Mouse (Mus musculus) thymus, adult 2 months (tissue): Measurements from ENCODE around the gene Gsap. TPM values are rescaled to one million over a fixed set of nuclear protein-coding genes. Genes with fewer than 3 reads are reported as not detected.

ENCODE experiments used
- DNase-seq: peaks from one replicate; pipeline ENCODE4 v3.0.0; 2021
- H3K27ac ChIP-seq: fragments of 200-500 bp; 2 replicates; pipeline ENCODE4 v1.5.1; 2012; ENCODE audit warnings: low read length, control low read depth; ENCODE audit not compliant: control insufficient read depth, insufficient read depth
- H3K27me3 ChIP-seq: fragments of 200-500 bp; 2 replicates; pipeline ENCODE4 v1.6.1; 2012; ENCODE audit warnings: mild to moderate bottlenecking, low read length, moderate library complexity, mixed read lengths; ENCODE audit not compliant: control insufficient read depth, insufficient read depth
- H3K36me3 ChIP-seq: fragments of 200-500 bp; 2 replicates; pipeline ENCODE4 v1.6.1; 2012; ENCODE audit warnings: mild to moderate bottlenecking, low read length, moderate library complexity; ENCODE audit not compliant: control insufficient read depth, insufficient read depth
- H3K4me1 ChIP-seq: fragments of 200-500 bp; replicated peaks from 2 replicates; pipeline ENCODE4 v1.6.1; 2012; ENCODE audit warnings: low read length; ENCODE audit not compliant: control insufficient read depth, insufficient read depth
- H3K4me3 ChIP-seq: fragments of 200-500 bp; 2 replicates; pipeline ENCODE4 v1.5.1; 2012; ENCODE audit warnings: mild to moderate bottlenecking, low read length, control low read depth, moderate library complexity; ENCODE audit not compliant: control insufficient read depth, insufficient read depth
- CTCF ChIP-seq: fragments of 200-500 bp; IDR thresholded peaks from 2 replicates; pipeline ENCODE4 v1.5.1; 2012; ENCODE audit warnings: mild to moderate bottlenecking, control low read depth, low read length, moderate library complexity, borderline replicate concordance; ENCODE audit not compliant: control insufficient read depth, poor library complexity, insufficient read depth; ENCODE audit errors: extremely low read depth
- POLR2A ChIP-seq: fragments of 200-500 bp; IDR thresholded peaks from 2 replicates; pipeline ENCODE4 v1.6.1; 2012; ENCODE audit warnings: mild to moderate bottlenecking, low read length, control low read depth, moderate library complexity; ENCODE audit not compliant: control insufficient read depth, poor library complexity, insufficient read depth; ENCODE audit errors: extremely low read depth
- WGBS: fragments of 180-500 bp; shearing (Covaris S2); methylation state at CpG from one replicate; pipeline ENCODE4 v1.1.7; 2018; 5-methylcytosine and 5-hydroxymethylcytosine counted together
- polyA plus RNA-seq: library from polyadenylated mRNA; depleted of rRNA; stranded (reverse); fragments of >200 nt; gene quantifications from 2 replicates; pipeline ENCODE4 v1.2.3, GENCODE M21; 2012

The Gsap gene
- polyA plus RNA-seq, 1 experiment, result 4.3 TPM

DNA sequence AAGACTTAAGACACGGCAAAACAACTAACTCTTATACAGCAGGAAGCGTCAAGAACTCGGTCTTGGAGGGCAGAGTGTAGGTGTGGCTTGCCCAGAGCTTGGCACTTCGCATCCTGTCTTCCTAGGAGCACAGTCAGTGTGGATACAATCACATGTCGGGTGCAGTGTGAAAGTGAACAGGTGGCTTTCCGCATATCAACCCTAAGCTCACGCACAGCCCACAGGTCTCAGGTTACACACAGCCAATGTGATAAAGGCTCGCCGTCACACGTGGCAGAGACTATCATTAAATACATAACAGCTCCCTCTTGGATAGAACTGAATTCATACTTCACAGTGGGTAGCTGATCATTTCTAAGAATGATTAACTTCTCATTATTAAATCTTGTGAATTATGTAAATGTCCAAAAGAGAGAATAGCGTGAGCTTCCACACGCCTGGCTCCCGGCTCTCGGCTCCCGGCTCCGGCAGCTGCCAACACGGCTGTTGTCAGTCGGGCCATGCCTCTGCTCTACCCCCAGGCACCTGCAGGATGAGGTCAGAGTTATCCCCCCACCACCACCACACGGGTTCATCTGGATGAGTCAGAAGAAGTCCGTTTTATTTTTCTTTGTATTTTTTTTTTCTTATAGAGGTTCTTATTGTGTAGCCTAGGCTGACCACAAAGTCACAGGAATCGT lies 113.2 kb downstream of the Gsap start:
- no peak for DNase-seq
- no peak overlapping the region for H3K4me3 ChIP-seq
- TF ChIP-seq CTCF, result no peak
- no peak for TF ChIP-seq POLR2A
- 84% methylated on average over 21 of the region's 21 CpGs for WGBS
- H3K36me3 ChIP-seq, result no peaks in the 10 kb centered on the region
- H3K4me1 ChIP-seq, result no peaks in the 10 kb centered on the region; the same call in 1 of the 2 replicates
- H3K27me3 ChIP-seq, result no peaks in the 10 kb centered on the region
- H3K27ac ChIP-seq, result no peak overlapping the region

DNA sequence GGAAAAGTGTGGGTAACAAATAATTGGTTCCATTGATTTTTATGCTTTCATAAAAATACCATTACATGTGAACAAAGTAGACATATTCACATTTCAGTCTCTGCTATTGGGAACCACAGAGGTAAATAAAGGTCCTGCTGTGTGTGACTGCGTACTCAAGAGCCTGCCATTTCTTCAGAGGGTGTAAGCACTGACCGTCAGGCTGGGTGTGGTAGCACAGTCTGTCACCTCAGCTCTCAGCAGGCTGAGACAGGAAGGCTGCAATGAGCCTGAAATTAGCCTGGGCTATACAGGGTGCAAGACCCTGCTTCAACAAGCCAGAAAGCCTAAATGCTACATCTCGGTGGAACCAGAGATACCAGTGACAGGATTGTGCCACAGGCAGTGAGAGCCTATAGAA lies 114.0 kb downstream of the Gsap start:
- Histone ChIP-seq H3K27ac (no peak overlapping the region), H3K4me3 (no peak overlapping the region), H3K4me1 (no peaks in the 10 kb centered on the region; the same call in 1 of the 2 replicates), H3K36me3 (no peaks in the 10 kb centered on the region), H3K27me3 (no peaks in the 10 kb centered on the region)
- TF ChIP-seq CTCF (no peak), POLR2A (no peak)
- 98% methylated on average over 3 of the region's 3 CpGs for WGBS
- no peak for DNase-seq

DNA sequence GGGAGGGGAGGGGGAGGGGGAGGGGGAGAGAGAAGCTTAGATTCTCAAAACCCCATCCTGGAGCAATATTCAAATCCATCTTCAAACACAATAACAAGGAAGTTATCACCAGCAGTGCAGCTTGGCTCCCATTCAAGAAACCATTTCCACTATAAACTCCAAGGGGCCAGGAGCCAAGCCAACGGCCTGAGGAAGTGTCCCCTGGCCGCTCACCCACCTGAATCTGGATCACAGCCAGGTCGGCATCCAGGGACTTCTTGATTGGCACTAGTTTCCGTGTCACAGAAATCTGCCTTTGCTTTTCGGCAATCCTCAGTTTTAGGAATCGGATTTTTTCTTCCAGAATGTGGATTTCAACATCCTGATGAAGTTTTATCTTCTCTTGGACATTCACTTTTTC lies 115.0 kb downstream of the Gsap start:
- no peaks in the 10 kb centered on the region for H3K36me3 ChIP-seq
- WGBS, result 92% methylated on average over 6 of the region's 6 CpGs
- no peaks in the 10 kb centered on the region for H3K27me3 ChIP-seq
- no peaks in the 10 kb centered on the region; the same call in 1 of the 2 replicates for H3K4me1 ChIP-seq
- H3K27ac ChIP-seq, result no peak overlapping the region
- TF ChIP-seq CTCF (no peak), POLR2A (no peak)
- no peak for DNase-seq
- H3K4me3 ChIP-seq, result no peak overlapping the region

DNA sequence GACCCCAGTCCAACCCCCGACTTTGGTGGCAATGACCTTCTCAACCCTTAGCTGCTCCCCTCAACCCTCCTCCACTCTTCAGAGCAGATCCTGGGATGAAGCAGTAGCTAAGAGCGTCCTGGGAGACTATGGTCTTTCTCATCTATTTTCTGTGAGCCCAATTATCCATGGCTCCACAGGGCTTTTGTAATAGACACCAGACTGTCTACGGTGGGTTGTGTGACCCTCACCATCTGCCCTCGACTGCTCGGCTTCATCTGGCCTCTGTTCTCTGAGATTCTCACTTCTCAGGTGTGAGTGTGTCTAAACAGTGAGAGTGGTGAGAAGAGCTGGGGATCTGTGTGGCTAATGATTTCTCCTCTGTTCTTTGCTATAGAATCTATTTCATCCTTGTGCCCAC lies 121.1 kb downstream of the Gsap start:
- no peak for DNase-seq
- no peak overlapping the region for H3K27ac ChIP-seq
- TF ChIP-seq POLR2A, result no peak
- no peak for TF ChIP-seq CTCF
- no peaks in the 10 kb centered on the region for H3K36me3 ChIP-seq
- no peak overlapping the region for H3K4me3 ChIP-seq
- 0 out of 2 replicates have a peak, but pooled peaks cover 2% of the 10 kb centered on the region for H3K4me1 ChIP-seq
- WGBS, result 96% methylated on average over 5 of the region's 5 CpGs
- H3K27me3 ChIP-seq, result no peaks in the 10 kb centered on the region

- no peaks in the 10 kb centered on the region for H3K27me3 ChIP-seq
- TF ChIP-seq CTCF (no peak), POLR2A (no peak)
- 93% methylated on average over 3 of the region's 3 CpGs for WGBS
- H3K36me3 ChIP-seq, result no peaks in the 10 kb centered on the region
- no peak overlapping the region for H3K4me3 ChIP-seq
- H3K27ac ChIP-seq, result no peak overlapping the region
- DNase-seq, result no peak
- H3K4me1 ChIP-seq, result 0 out of 2 replicates have a peak, but pooled peaks cover 2% of the 10 kb centered on the region
Observed at GRCm38 (mm10) chr5:21314696-21315095, 128.6 kb downstream of the Gsap start.

- 93% methylated on average over 2 of the region's 2 CpGs for whole genome bisulfite sequencing
- Histone ChIP-seq H3K36me3 (no peaks in the 10 kb centered on the region), H3K27ac (no peak overlapping the region), H3K27me3 (no peaks in the 10 kb centered on the region), H3K4me1 (no peaks in the 10 kb centered on the region; the same call in 1 of the 2 replicates), H3K4me3 (no peak overlapping the region)
- TF ChIP-seq CTCF (no peak), POLR2A (no peak)
- DNase-seq, result no peak
Observed at GRCm38 (mm10) chr5:21320138-21320537, 134.1 kb downstream of the Gsap start.

- 19% methylated on average over 1 of the region's 1 CpGs for WGBS
- TF ChIP-seq POLR2A (no peak), CTCF (no peak)
- peak; percentile 80 for DNase-seq
- Histone ChIP-seq H3K27me3 (no peaks in the 10 kb centered on the region), H3K4me3 (no peak overlapping the region), H3K4me1 (no peaks in the 10 kb centered on the region; the same call in 1 of the 2 replicates), H3K27ac (no peak overlapping the region), H3K36me3 (no peaks in the 10 kb centered on the region)
Observed at GRCm38 (mm10) chr5:21326494-21326893, 140.4 kb downstream of the Gsap start.
